Mouse (Mus musculus): Measurements from ENCODE around the gene Plekhs1.
A peak's percentile ranks its signal among the peaks of the same experiment; 100 is the strongest.

Plekhs1 gene

DNA sequence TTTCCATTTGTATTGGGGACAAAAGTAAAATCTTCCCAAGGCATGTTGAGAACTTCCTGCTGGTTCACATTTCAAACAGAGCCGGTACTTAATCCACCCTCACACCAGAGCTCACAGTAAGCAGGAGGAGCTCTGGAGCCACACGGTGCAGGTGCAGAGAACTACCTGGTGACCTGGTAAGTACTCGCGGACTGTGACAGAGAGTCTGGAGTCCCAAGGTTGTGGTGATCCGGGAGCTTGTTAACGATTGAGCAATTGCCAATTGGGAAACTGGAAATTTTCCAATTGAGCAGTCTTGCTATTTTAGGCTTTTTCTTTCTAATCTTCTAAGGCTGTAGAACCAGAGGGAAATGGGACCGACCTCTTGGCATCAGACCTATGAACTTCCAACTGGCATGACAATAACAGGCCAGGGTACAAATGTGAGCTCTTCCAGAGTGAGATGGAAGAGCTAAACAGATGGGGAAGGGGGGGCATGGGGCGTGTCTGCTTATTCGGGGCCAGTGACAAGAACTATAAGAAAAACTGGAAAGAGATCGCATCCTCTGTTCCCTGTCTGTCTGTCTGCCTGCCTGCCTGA lies at the start of gene Plekhs1:
TSS of gene Plekhs1 (plus strand) at position 119 of the 580 bp plus-strand sequence.
- DNase-seq (ENCODE audit: low read depth): no peak

DNA sequence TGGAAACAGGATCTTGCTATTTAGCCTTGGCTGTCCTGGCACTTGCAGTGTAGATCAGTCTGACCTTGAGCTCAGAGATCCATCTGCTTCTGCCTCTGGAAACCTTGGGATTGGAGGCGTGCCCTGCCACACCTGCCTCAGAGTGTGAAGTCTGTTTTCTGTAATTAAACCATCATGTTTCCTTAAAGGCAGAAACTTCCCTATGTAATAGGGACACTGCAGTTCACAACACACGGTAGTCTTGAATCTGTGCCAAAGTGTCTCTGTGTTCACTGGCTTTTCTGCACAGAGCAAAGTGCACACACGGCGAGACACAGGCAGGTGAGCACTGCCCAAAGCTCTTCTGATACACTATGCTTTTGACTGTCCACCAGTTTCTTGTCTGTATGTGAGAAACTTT lies 43.0 kb upstream of the Plekhs1 start:
- DNase-seq (ENCODE audit: low read depth): no peak

DNA sequence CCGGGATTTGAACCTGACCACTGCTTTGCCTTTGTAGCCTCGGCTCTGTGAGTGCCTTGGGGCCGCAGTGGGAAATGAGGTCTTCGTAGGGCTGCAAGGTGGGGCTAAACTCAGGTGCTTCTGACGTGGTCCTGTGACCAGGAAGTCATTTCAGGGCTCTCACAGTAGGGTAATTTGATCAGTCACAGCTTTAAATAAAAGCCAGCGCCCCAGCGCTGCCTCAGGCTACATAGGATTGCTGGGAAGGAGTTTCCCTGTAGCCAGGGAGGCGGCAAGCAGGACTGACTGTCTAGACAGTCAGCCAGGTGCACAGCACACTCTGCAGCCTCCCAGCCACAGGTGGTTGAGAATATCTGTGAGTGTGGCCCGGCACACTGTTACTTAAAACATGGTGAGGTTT lies 42.0 kb upstream of the Plekhs1 start:
- no peak for DNase-seq (ENCODE audit: low read depth)

DNA sequence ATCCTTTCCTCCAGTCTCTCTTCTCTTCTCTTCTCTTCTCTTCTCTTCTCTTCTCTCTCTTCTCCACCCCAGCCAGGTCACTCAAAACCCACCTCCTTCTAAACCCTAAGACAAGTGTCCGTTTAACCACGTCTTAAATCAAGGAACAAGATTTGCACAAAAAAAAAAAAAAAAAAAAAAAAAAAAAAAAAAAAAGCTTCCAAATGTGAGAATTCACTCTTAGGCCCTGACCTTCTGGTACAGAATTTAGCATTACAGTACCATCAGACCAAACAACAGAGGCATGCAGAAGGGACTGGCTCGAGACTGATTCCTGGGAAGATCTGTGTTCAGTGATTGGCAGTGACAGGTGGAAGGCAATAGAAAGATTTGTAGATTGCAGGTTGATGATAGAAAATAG lies 41.1 kb upstream of the Plekhs1 start:
- DNase-seq (ENCODE audit: low read depth): no peak

DNA sequence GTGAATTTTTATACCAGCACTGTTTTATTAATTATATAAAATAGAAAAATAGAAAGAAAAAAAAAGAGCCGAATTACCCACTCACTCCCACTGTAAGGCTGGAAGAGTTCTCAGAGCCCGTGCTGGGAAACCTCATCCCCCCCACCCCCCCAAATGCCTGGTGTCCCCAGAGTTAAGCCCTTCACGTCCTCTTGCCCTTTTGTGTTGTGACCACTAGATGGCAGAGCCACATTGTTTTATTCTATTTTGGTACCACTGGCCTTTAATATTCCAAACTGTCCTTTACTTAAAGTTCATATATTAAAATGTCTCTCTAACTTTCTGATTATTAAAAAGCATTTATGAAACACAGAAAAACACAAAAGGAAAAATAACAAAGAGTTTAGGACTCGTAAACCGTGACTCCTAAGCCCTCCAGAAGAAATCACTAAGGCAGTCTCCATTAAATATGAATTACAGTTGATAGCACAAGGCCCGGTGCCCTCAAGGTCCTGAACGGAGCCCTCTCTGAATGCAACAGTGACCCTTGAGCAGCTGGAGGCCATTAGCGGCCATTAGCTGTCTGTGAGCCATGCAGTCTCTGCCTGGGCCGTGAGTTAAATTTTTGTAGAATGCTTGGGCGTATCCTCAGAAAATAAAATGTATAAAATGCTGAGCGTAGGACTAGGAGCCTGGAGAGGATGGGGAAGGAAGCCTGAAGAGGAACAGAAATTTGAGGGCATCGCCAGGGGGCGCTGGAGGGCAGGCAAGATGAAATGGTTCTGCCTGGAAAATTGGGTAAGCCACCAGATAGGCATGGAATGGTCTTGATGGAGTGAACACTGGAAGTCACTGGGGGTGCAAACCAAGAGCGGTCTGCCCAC lies 38.7 kb upstream of the Plekhs1 start:
- peak; percentile 56 for DNase-seq (ENCODE audit: low read depth)

DNA sequence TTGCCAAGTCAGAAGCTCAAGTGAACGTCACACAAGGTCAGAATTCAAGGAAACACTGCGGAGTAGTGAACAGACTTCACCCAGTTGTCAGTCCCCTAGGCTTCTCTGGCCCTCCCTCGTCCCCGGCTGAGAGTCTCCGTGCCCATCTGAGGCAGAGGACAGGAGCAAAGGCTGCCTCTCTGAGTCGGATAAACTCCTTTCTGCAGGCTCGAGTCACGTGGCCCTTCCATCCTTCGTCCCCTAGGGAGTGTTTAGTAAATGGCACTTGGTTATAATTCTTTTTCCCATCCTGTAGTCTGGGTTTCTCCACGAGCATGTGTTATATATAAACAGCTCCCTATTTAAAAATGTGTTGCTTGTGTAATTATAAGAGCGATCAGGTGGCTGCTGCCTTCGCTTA lies 38.1 kb upstream of the Plekhs1 start:
- DNase-seq (ENCODE audit: low read depth): no peak

DNA sequence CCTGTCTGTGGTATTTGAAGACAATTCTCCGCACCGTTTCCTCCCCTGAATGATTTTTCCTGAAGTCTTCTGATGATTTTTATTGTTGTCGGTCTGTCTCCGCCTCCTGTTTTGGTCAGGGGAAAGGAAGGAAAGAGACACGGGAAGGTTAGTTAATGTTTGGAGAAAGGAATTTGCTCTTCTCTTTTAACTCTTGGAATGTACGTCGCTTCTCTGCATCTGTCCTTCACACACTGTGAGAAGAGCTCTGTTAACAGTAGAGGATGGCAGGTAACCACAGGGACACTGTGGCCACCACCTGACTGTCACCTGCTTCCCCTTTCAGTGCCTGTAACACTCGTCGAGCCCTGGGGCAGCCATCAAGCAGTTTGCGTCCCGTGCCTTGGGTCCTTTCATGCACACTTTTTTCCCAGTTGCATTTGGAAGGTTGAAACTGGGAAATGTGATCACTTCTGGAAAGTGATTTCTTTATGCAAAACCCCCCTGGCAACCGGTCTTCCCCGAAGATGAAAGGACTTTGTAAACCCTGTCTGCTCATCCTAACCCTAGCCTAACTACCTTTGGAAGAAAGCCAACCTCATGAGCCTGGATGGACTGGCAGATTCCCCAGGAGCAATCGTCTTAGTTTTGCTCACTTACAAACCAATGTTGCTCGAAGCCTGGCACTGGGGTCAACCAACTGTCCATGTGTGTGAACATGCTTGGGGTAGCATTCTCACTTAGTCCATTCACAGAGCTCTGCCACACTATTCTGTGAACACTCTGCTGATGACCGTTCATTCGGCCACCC lies 36.6 kb upstream of the Plekhs1 start:
- no peak for DNase-seq (ENCODE audit: low read depth)

DNA sequence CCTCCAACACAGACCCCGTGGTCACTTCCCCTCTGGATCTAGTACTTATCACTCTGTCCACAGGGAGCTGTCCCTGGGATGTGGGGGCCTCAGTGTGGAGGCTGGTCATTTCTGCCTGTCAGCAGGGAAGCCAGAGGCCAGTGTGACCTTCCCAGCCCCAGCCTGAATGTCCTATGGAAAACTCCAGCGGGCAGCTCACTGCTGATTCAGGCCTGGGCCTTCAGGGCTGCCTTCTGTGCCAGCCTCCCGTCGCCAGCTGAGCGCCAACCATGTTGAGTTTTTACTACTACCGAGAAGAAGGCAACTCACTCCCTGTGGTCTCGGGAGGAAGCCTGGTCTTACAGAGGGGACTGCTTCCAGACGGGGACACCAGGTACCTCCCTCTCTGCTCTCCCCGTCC lies 35.9 kb upstream of the Plekhs1 start:
- DNase-seq (ENCODE audit: low read depth): no peak

DNA sequence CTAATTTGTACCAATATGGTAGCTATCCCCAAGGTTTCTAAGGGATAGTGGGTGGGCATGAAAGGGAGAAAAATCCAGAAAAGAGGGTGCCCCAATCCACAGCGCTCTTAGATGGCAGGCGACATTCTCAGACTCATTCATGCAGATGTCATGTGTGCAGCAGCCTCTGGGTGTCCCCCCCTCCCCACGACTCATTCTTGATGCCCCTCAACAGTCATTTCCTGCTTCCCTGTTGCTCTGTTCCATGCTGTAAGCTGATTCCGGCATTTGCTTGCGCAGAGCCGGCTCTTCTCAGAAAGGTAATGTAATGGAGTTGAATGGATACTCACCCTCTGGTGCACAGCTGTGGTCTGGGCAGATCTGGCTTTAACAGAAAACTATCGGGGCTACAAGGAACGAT lies 31.1 kb upstream of the Plekhs1 start:
- DNase-seq (ENCODE audit: low read depth): no peak

DNA sequence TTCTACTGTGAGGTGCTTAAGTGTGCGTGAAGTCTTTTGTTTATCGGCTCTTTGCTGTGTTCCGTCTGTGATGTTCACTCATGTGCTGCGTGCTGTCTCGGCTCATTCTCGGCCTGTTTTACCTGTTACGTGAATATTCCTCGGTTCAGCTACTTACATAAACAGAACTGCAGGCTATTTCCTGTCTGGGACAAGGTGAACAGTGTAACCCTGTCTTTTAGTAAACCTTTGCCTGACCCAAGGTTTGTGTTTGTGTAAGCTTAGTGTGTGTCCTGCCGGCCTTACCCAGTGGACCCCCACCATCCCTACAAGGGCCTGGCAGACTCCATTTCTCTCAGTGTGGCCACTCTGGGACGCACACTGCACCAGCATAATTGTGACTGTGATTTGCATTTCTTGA lies 28.7 kb upstream of the Plekhs1 start:
- DNase-seq (ENCODE audit: low read depth): no peak

DNA sequence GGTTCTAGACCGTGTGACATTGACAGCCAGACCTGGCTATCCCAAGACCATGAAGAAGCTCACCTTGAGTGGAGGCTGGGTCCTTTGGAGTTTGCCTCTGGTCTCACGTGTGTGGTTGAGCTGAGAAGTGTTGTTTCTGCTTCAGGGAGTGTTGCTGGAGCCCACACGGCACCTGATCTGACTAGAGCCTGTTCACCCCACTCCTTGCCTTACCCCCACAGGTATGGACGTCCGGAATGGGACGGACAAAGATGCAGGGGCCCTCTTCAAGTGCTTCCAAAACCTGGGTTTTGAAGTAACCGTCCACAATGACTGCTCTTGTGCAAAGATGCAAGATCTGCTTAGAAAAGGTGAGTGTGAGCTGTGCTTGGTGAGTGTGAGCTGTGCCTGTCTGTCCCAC lies 27.9 kb upstream of the Plekhs1 start:
- no peak for DNase-seq (ENCODE audit: low read depth)

DNA sequence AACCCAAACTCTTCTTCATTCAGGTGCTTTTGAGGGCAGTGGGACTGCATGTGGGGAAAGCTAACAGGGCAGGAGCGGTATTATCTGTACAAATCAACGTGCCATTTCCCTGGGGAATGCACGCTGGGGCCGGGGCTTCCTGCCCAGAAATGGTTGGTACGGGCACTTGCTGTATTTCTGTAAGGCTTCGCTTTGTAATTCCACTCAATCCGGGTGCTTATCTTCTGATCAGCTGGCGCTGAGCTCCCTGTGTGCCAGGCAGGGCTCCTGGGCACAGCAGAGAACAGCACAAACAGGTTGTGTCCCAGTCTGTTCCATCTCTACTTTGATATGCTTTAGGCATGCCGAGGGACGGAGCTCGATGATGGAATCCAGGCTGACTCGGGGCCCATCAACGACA lies 25.1 kb upstream of the Plekhs1 start:
- no peak for DNase-seq (ENCODE audit: low read depth)

DNA sequence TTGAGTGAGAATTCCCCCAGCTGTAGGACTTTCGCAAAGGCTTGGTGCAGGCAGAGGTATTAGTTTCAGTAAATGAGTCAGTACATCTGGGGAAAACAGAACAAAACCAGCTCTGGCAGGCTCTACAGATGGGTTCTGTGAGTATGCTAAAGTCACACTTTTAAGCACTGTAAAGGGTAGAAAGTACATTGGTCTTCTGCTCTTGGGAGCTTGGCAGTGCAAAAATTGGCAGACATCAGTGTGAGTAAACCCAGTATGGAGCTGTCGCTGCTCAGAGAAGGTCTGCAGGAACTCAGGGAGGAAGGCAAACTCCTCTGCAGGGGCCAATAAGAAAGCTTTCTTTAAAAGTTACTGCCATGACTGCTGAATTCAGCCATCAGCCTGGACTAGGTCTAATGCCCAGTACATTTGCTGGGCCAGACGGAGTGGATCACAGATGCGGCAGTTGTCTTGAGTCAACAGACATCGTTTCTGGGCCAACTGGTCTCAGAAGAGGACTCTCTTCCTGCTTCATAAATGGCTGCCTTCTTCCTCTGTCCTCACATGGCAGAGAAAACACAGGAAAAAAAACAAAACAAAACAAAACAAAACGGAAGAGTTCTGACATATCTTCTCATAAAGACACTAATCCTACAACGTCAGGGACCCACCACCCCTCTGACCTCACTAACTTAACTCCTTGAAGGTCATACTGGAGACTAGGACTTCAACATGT lies 22.9 kb upstream of the Plekhs1 start:
- no peak for DNase-seq (ENCODE audit: low read depth)

DNA sequence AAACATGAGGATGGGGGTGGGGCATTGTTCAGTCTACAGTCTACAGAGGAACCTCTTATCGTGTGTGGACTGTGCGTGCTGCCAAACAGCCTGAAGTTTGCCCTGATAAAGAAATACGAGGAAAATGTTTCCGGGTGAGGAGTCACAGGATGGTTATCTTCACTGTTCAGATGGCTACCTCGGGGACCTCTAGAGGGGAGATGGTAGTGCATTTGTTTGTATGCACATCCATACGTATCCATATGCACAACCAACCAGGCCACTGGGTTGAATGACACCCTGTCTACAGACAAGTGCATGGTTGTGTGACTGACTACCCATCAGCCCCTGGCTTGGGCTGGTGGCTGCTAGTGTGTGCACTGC lies 22.4 kb upstream of the Plekhs1 start:
- peak; percentile 25 for DNase-seq (ENCODE audit: low read depth)

DNA sequence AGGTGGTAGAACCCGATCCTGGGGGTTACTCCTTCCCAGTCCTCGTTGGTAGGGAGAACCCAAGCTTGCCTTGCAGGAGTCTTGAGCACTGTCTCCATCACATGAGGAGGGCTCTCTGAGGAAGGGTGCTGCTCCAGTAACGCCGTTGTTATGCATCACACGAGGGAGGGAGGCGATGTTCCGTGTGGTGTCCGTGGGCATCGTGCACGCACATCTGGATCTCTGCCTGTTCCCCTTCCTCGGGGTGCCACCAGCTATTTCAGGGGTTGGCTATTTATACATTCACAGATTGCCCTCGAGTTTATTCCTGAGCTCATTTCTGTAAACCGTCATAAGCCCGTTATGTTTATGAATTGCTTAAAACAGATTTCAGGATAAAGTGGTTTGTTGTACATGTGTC lies 18.0 kb upstream of the Plekhs1 start:
- no peak for DNase-seq (ENCODE audit: low read depth)

DNA sequence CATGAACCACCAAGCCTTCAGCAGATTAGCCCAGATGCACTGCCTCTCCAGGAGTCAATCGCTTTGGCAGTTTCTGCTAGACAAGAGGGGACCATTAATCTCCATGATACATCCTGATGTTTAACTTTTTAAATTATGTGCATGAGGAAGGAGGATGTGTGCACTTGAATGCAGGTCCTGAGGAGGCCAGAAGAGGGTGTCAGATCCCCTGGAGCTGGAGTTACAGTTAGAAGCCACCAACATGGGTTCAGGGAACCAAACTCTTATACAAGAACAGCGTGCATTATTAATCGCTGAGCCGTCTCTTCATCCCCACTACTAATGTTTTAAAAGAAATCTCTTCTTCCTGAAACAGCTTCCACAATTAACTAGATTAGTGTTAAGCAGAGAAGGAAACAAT lies 12.7 kb upstream of the Plekhs1 start:
- DNase-seq (ENCODE audit: low read depth): no peak

DNA sequence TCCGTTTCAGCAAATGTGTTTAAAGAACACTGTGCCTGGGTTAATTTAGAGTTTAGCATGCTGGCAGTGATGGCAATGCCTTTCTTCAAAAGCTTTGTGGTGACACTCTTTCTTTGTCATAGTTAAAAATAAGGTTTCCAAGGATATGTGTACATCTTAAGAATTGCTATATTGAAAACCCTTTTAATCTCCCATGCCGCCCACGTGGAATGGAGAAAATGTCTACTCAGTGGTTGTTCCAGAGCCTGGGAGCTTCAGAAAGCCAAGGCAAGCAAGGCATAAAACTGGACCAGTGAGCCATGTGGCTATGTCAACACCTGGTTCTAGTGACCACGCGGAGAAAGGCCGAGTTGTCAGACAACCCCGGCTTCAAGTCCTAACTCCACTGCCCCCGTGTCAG lies 11.9 kb upstream of the Plekhs1 start:
- DNase-seq (ENCODE audit: low read depth): no peak

DNA sequence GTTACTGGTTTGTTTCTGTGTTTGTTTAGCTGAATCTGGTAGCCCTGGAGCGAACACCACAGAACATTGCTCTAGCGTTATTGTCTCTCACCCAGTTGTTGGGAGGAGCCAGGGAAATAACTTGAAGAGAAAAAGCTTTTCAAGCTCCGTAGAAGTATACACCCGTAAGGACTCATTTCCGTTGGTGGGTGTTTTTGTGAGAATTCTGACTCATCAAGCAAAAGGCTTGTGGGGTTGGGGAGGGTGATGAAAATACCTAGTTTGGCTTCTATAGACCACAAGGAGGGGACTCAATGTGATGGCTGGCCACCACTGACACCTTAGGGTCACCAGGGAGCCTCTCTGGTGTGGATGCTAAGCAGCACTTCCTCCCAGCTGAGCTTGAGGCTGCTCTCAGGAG lies 10.5 kb upstream of the Plekhs1 start:
- no peak for DNase-seq (ENCODE audit: low read depth)

DNA sequence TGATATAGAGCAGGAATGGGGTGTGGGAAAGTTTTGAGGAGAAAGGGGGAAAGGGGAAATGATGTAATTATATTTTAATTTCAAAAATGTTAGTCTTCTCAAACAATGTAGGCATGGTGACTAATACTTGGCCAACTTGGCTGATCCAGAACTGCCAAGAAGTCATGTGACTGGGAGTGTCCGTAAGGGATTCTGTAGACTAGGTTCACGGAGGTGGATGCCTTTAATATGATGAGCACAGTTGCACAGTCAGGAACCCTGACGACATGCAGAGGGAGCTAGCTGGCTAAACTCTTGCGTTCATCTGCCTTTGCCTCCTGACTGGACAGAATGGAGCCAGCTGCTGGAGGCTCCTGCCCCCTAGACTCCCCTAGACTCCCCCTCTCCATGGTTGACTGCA lies 9.6 kb upstream of the Plekhs1 start:
- DNase-seq (ENCODE audit: low read depth): no peak

DNA sequence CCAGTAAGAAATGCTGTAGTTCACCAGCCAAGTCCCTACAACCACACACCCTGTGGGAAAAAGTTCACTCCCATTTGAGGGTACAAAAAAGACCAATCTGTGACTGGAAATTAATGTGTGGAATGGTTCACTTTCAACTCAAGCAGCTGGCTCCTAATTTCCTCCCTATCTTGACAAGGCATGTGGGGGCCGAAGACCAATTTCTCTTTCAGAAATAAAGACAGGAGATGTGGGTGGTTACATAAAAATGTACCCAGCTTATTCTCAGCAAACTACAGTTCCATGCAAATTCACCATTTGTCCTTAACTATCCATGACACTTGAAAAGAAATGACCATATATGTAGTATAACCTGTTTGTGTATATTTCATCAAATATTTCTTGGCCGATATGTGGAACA lies 9.0 kb upstream of the Plekhs1 start:
- no peak for DNase-seq (ENCODE audit: low read depth)

DNA sequence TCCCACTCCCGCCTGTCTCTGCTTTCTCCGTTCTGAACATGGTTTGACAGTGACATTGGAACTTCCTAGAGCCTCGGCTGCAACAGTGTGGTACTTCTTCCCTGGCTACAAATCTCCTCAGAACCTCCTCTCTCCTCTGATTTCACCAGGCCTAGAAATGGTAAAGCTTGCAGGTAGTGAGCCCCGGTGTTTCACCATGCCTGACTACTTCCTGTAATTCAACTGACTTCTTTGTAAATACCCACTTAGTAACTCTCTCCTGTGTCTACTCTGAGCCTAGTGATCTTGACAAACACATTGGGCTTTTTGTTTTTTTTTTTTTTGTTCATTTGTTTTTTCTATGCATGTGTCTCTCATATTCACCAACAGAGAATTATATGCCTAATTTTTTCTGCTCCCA lies 6.6 kb upstream of the Plekhs1 start:
- no peak for DNase-seq (ENCODE audit: low read depth)

DNA sequence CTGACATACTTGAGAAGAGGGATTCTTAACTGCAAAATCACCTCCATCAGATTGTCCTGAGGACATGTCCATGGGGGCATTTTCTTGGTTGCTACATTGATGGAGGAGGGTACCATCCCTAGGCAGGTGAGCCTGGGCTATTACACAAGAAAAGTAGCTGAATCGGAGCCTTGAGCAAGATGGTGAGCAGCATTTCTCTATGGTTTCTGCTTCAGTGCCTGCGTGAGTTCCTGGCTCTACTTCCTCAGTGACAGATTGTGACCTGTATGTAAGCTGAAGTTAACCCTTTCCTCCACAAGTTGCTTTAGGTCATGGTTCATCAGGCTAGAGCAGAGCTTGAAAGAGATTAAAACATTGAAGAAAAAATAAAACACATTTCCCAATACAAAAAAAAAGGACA lies 6.1 kb upstream of the Plekhs1 start:
- DNase-seq (ENCODE audit: low read depth): no peak

DNA sequence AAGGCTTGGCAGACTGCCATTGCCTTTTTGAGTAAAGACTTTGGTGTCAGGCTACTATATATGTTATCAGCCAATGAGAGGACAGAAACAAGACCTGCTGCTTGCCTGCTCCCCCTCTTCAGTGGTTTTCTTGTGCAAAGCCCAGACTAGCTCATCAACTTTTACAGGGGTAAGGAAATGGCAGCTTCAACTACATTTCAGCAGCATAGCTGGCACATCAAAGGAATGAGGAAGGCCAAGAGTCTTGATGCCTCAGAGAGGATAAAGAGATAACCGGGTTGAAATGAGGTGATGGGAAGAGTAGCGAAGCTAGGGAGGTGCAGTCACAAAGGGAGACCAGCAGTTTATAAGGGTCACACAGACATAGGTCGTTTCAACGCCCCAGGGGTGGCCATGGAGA lies 3.9 kb upstream of the Plekhs1 start:
- no peak for DNase-seq (ENCODE audit: low read depth)

Measured in c-Kit-positive CD71-negative TER-119-negative erythroid progenitor cells, embryonic 14.5 days (primary cell).